Mouse (Mus musculus): ENCODE results near the gene 4922502D21Rik. TPM values are rescaled to one million over a fixed set of nuclear protein-coding genes. Genes with fewer than 3 reads are reported as not detected.
"Not testable (repeated sequence)": the region's sequence is repeated elsewhere in the genome, so short reads cannot be mapped to it uniquely, and the experiment has no call there.

Gene 4922502D21Rik
- total RNA-seq (2014; fragmentation: Nextera tagmentation): not detected in 2 replicates
- 1.2 TPM in 1 of 2 replicates, not detected in the other for total RNA-seq (2017)

GRCm38 (mm10) chr6:129331610-129332009, at the start of gene 4922502D21Rik:
TSS of gene 4922502D21Rik (minus strand) at chr6:129331796.
- ATAC-seq (replicated peaks; ENCODE audit: poor library complexity, severe bottlenecking): peak; percentile 25; the same call in 1 of the 2 replicates

GRCm38 (mm10) chr6:129380454-129380853, 48.9 kb upstream of the 4922502D21Rik start:
- no peak for ATAC-seq (replicated peaks; ENCODE audit: poor library complexity, severe bottlenecking)

GRCm38 (mm10) chr6:129374937-129375471, 43.4 kb upstream of the 4922502D21Rik start:
- ATAC-seq (replicated peaks; ENCODE audit: poor library complexity, severe bottlenecking): peak; percentile 97

- peak; percentile 78 for ATAC-seq (replicated peaks; ENCODE audit: poor library complexity, severe bottlenecking)
Measured at GRCm38 (mm10) chr6:129369374-129370132, 38.0 kb upstream of the 4922502D21Rik start.

- peak; percentile 73 for ATAC-seq (replicated peaks; ENCODE audit: poor library complexity, severe bottlenecking)
Measured at GRCm38 (mm10) chr6:129365959-129366359, 34.4 kb upstream of the 4922502D21Rik start.

- no peak for ATAC-seq (replicated peaks; ENCODE audit: poor library complexity, severe bottlenecking)
Measured at GRCm38 (mm10) chr6:129363942-129364341, 32.3 kb upstream of the 4922502D21Rik start.

GRCm38 (mm10) chr6:129359515-129359914, 27.9 kb upstream of the 4922502D21Rik start:
- ATAC-seq (replicated peaks; ENCODE audit: poor library complexity, severe bottlenecking): no peak

- ATAC-seq (replicated peaks; ENCODE audit: poor library complexity, severe bottlenecking): peak; percentile 60
Measured at GRCm38 (mm10) chr6:129356430-129356829, 24.8 kb upstream of the 4922502D21Rik start.

GRCm38 (mm10) chr6:129355774-129356173, 24.2 kb upstream of the 4922502D21Rik start:
- ATAC-seq (replicated peaks; ENCODE audit: poor library complexity, severe bottlenecking): peak; percentile 62

- ATAC-seq (replicated peaks; ENCODE audit: poor library complexity, severe bottlenecking): peak; percentile 40
Measured at GRCm38 (mm10) chr6:129351091-129351490, 19.5 kb upstream of the 4922502D21Rik start.

- ATAC-seq (replicated peaks; ENCODE audit: poor library complexity, severe bottlenecking): peak; percentile 89
Measured at GRCm38 (mm10) chr6:129349524-129350352, 18.1 kb upstream of the 4922502D21Rik start.

- peak; percentile 82 for ATAC-seq (replicated peaks; ENCODE audit: poor library complexity, severe bottlenecking)
Measured at GRCm38 (mm10) chr6:129344408-129344807, 12.8 kb upstream of the 4922502D21Rik start.

GRCm38 (mm10) chr6:129342391-129342790, 10.8 kb upstream of the 4922502D21Rik start, which contains the start of gene Clec12a:
TSS of gene Clec12a (plus strand) at chr6:129342691.
- not testable (repeated sequence) for ATAC-seq (replicated peaks; ENCODE audit: poor library complexity, severe bottlenecking)

- ATAC-seq (replicated peaks; ENCODE audit: poor library complexity, severe bottlenecking): peak; percentile 77
Measured at GRCm38 (mm10) chr6:129337751-129338150, 6.2 kb upstream of the 4922502D21Rik start.

- ATAC-seq (replicated peaks; ENCODE audit: poor library complexity, severe bottlenecking): peak; percentile 96
Measured at GRCm38 (mm10) chr6:129333674-129334078, 2.1 kb upstream of the 4922502D21Rik start.

GRCm38 (mm10) chr6:129326568-129327150, 4.9 kb downstream of the 4922502D21Rik start:
- ATAC-seq (replicated peaks; ENCODE audit: poor library complexity, severe bottlenecking): peak; percentile 69

GRCm38 (mm10) chr6:129326016-129326415, 5.6 kb downstream of the 4922502D21Rik start:
- peak; percentile 85 for ATAC-seq (replicated peaks; ENCODE audit: poor library complexity, severe bottlenecking)

- no peak for ATAC-seq (replicated peaks; ENCODE audit: poor library complexity, severe bottlenecking)
Measured at GRCm38 (mm10) chr6:129319331-129319730, 12.3 kb downstream of the 4922502D21Rik start.

- ATAC-seq (replicated peaks; ENCODE audit: poor library complexity, severe bottlenecking): no peak
Measured at GRCm38 (mm10) chr6:129318395-129318794, 13.2 kb downstream of the 4922502D21Rik start.

- peak; percentile 40; the same call in 1 of the 2 replicates for ATAC-seq (replicated peaks; ENCODE audit: poor library complexity, severe bottlenecking)
Measured at GRCm38 (mm10) chr6:129316463-129316862, 15.1 kb downstream of the 4922502D21Rik start.
